Mouse (Mus musculus) thymus, postnatal 10 days (tissue): ENCODE data around the gene Lypd6b.

Source experiments
- DNase-seq, 2 experiments: peaks; one replicate each; pipeline ENCODE4 v3.0.0; 2021; ENCODE audit warnings: low spot score in 2 of 2

Lypd6b gene

DNA sequence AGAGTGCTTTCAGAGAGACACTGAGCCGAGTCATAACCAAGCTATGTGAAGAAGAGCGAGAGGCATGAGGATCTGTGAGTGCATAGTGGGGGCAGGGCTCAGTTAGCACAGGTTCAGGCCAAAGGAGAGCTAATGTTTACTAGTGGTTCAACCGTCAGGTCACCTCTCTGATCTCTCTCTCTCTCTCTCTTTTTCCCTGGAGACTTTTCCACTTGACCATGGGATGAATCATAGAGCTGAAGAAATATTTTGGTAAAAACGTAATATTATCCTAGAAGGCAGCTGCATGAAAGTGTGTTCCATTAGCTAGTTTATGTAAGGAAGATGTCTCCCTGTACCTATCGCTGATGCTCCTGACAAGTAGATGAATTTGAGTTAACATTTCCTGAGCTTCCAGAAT is 30.6 kb downstream of the Lypd6b start:
- DNase-seq = no peak

- DNase-seq = no peak
Measured at GRCm38 (mm10) chr2:49822312-49822711, 34.8 kb downstream of the Lypd6b start.

- DNase-seq = no peak
Measured at GRCm38 (mm10) chr2:49825588-49825987, 38.1 kb downstream of the Lypd6b start.

DNA sequence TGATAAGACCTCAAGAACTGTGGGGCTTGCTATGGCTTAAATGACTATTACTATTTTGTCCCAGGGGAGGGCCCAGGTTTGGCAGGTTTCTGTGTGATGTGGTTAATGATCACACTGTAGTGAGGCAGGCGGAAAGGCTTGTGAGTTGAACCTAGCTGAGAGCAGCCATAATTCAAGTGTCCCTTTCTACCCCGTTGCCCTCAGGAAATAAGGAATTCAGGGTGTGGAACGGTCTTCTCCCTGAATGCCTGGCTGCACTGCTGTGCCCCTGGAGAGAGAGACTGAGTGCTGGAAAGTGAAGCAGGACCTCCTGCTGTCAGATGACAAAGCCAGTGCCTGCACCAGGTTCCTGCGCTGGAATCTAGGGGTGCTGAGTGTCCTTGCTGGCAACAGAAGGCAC is 40.3 kb downstream of the Lypd6b start:
- no peak for DNase-seq

DNA sequence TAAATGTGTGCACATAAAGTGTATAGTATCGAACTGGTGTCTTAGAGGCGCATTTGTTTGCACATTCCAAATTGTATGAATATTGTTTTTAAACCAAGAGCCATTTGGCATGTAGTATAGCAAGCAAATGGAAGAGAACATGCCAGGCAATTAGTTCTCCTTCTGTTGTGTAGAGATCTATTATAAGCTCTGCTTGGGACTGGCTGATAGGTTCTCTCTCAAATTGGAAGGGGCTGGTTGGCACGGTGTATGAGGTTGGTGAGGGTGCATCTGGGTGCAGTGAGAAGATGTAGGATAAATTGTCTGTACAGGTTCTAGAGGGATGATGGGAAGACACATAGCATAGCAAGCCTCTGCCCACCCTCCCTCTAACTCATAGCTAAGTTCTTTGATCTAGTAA is 42.9 kb downstream of the Lypd6b start:
- no peak for DNase-seq

DNA sequence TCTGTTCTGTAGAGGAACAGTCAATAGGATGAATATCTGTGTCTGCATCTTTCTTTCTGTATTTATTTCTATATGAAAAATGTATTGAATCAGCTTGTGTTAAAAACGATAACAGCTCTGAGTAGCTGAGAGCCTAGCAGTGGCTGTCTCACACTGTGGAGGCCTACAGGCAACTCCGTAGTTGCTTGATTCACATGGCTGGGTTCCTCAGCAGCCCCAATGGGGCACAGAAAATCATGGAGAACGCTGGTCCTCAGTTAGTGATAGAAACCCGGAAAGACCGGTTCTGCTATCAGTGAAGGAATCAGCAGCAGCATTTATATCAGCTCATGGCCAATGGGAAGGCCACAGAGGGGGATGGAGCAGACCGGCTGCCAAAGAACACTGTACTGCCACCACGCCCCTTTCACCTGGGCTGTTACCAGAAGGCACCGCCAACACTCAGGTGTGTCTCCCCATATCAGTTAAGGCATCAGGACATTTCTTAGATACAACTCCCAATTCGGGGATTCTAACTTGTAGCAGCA is 44.9 kb downstream of the Lypd6b start:
- DNase-seq = no peak

DNA sequence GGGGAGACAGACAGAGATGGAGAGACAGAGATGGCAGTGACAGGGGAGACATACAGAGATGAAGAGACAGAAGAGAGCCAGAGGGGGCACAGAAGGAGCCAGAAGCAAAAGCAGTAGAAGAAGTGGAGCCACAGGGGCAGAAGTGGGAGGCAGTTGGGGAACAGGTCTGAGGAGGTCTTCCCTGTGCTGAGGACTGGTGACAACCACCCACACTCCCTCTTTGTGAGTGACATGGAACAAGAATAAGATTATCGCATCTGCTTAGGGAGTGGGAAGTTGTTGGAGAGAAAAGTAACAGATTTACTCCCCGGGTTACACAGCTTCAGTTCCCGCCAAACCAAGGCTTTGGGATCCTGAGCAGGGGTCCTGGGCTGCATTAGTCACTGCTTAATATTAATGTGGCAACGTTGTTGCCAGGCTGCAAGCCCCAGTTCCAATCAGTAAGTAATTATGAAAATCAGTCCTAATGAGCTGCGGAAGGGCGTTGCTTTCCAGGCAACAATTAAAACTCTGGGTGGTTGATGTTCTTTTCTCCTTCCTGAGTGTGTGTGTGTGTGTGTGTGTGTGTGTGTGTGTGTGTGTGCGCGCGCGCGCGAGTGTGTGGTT is 50.1 kb downstream of the Lypd6b start:
- peak in 1 of 2 experiments; percentile 20 for DNase-seq

DNA sequence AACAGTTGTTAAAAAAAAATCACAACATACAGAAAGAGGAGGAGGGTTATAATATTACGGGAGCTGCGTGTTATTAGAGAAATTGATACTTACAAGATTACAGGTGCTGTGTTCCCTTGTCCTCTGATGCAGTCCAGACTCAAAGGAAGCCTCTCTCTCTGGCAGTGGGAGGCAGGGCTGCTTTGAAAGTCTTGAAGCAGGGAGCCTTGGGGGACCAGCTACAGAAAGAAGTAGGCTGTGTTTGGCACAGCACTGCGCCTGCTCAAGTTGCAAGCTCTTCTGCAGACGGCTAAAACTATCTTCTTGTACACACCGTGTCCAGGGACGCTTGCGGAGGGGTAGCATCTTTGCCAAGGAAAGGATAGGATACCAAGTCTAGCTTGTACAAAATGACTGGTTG is 51.1 kb downstream of the Lypd6b start:
- DNase-seq = no peak

DNA sequence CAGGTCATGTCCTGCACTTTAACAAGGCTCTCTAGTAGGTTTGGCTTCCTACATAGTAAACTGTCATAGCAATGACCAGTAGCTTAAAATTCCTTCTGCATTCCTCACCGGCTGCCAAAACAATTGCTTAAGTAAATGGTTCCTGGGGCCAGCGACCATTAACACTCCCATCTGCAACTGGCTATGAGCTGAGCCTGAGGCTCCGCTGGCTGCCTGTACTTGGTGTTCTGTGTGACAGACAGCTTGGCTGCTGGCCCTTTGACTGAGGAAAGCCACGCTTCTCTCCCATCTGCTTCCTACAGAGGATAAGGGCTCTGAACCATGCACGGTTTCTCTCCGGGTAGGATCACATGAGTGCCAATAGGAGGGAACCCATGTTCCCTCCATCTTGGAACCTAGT is 53.1 kb downstream of the Lypd6b start:
- DNase-seq = no peak

GRCm38 (mm10) chr2:49841089-49841488 is 53.6 kb downstream of the Lypd6b start:
- no peak for DNase-seq

DNA sequence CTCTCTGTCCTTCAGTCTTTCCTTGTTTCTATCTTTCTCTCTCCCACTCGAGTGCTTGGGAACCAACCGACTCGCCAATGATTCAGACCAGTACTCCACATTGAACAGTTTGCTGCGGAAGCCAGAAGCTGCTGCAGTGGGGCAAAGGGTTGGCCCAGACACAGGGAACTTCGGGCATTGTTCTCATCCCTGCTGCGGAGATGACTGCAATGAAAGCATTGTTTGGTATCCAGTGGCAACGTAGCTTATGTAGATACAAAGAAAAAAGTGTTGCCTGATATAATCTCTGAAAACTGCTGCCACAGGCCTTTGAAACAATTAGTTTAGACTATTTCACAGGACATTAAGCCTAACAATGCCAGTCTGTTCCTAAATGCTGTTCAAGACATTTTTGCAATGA is 57.6 kb downstream of the Lypd6b start:
- no peak for DNase-seq

DNA sequence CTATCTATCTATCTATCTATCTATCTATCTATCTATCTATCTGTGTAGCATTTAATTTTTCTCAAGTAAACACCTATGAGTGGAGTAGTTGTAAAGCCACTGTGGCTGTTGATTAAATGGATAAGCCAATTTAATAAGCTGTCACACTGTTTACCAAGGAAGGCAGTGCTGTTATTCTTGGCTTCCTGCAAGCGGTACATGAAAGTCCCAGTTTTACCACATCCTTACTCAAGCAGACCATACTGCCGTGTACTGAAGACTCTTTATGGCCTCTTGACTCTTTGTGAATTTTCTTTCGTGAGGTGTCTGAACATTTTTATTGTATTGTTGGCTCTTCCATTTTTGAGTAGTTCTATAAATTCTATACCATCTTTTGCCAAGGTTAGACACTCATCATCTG is 58.6 kb downstream of the Lypd6b start:
- peak in 1 of 2 experiments; percentile 26 for DNase-seq

DNA sequence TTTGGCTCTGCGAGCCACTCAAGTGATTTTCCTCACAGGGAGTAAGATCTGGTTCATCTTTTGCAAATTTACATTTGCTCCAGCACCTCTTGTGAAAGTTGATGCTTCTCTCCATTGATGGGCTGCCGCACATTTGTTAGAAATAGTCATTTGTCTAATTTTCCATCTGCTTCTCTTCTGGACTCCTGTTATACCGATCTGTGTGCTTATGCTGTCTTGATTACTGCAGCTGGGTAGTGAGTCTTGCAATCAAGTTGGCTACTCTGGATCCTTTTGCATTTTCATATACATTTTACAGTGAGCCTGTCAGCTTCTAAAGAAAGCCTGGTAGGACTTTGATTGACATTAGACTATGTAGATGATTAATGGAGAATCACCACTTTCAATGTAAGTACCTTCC is 59.4 kb downstream of the Lypd6b start:
- DNase-seq = no peak

DNA sequence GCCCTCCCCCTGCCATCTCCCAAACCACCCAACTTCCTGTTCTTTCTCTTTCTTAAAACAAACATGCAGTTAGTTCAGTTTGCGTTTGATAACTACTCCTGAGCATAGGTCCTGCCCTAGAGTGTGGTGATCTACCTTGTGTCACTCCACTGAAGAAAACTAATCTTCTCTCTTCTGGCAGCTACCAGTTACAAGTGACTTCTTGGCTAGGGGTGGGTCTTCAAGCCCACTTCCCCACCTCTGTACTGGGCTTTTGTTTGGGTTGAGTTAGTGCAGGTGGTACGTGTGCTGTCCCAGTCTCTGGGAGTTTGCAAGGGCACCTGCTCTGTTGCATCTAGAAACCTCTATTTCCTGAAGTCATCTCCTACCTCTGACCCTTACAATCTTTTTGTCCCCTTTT is 60.3 kb downstream of the Lypd6b start:
- peak; percentile 8 to 19 for DNase-seq

GRCm38 (mm10) chr2:49849771-49850170 is 62.3 kb downstream of the Lypd6b start:
- no peak for DNase-seq

GRCm38 (mm10) chr2:49851977-49852376 is 64.5 kb downstream of the Lypd6b start:
- DNase-seq = no peak

- DNase-seq = no peak
Measured at GRCm38 (mm10) chr2:49856161-49856564, 68.7 kb downstream of the Lypd6b start.

DNA sequence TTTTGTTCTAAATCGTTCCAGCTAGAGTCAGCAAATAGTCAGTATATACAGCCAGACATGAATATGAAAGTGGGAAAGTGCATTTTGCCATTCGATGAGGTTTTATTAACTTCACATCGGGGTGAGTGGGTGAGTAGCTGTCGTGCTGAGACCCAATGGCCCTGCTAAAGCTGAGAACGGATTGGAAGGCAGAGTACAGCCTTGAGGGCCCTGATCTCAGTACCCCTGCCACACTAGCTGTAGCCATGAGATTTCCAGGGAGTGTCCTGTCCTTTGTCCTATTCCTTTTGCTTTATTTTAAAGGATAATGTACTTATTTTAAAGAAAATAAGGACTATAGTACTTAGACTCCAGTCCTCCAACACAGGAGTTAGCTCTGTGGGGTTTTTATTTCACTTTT is 69.1 kb downstream of the Lypd6b start:
- DNase-seq = no peak

DNA sequence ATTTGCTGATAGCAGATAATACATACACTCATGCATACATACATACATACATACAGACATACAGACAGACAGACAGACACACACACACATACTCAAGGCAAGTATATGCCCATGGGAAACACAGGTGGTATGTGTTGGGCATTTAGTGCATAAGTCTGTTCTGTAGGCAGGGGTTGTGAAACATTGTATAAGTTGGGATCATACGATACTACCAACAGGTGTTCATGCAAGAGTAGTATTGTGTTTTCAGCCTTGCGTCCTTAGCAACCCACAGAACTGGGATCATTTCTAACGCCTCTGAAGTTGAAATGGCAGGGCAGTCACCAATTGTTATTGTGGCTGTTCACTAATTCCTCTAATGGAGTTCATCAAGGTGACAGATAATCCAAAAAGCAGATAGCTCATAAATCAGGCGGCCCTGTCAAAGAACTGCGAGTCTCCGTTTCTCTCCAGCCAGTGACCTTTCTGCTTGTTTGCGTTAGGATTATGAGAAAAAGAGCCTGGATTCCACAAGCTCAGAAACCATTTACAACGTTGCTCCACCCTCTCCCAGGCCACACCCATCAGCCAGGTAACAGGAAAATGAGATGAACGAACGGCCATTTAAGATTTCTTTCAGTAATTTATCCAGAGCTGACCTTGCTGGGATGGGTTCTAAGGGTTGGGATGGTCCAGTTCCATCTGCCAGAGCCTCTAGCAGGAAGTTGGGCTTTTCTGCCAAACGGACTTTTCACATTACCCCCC is 72.9 kb downstream of the Lypd6b start:
- no peak for DNase-seq

DNA sequence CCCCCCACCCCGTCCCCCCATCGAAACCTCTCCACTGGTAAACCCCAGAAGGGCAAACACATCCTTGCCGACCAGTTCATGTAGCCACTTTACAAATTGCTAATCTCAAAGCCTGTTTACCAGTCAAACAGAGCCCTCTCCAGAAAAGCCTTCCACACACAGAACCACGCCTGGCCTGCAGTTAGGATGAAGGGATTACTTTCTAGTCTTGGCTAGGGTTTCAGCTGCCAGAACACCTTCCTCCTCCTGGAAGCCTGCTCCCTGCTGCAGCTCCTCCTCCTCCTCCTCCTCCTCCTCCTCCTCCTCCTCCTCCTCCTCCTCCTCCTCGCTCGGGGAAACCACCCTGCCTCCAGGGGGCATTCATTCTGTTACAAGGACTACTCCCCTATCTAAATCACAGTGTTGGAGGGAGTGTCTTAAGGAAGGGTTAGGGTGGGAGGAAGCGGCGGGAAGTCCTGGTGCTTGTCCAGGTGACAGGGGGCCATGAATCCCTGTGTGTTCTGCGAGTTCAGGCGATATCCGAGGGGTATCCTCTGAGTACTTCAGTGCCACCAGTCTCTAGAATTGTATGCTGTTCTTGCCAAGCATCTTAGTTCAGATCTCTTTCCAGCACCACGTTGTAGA is 73.6 kb downstream of the Lypd6b start:
- DNase-seq = no peak

DNA sequence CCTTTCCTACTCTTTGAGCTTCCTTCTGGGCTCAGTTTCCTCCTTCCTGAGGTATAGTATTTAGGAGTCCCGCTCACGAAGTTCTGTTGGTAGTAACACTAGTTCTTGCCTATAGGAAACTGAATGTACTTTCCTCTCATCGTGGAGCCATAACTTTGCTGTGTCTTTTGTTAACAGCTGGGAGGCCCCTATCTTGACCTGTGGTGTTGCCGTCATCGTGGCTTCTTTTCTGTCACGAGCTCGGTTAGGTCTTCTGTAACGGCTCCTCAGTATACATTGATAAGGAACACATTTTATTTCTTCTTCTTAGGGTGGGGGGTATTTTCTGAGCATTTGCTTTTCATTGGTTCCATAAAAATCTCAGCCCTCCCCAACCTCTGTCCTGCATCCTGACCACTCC is 74.2 kb downstream of the Lypd6b start:
- DNase-seq = no peak

GRCm38 (mm10) chr2:49868116-49868858 is 80.8 kb downstream of the Lypd6b start:
- no peak for DNase-seq
